Mouse (Mus musculus) adrenal gland, postnatal 25 days (tissue): ENCODE results near the gene Ifit2. TPM values are rescaled to one million over a fixed set of nuclear protein-coding genes. Genes with fewer than 3 reads are reported as not detected.
A peak's percentile ranks its signal among the peaks of the same experiment; 100 is the strongest.
"Not testable (repeated sequence)": the region's sequence is repeated elsewhere in the genome, so short reads cannot be mapped to it uniquely, and the experiment has no call there.

Experiments
- DNase-seq: peaks from one replicate; pipeline ENCODE4 v3.0.0; 2021; ENCODE audit warnings: mixed read lengths
- total RNA-seq: library from RNA; stranded (reverse); gene quantifications from 2 replicates; pipeline ENCODE4 v1.2.3, GENCODE M21; 2021

Gene Ifit2
- total RNA-seq, 1 experiment from 2014 or later, result 4.9 TPM

DNA sequence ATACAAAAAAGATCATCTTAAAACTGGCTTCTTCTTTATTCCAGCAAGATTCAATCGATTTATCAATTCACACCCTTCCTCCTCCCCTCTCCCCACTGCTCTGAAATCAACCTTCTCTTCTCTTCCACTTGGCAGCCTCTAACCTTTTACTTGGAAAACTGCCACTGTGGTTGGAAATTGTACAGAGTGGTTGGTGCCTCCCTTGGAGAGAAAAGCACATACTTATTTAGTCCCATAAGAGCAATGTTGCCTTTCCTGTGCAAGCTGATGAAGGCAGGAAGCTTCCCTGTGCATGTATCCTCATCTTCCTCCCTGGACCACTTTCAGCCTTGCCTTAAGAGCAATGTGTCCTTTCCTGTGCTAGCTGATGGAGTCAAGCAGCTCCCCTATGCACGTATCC is 47.8 kb downstream of the Ifit2 start:
- DNase-seq, result no peak

DNA sequence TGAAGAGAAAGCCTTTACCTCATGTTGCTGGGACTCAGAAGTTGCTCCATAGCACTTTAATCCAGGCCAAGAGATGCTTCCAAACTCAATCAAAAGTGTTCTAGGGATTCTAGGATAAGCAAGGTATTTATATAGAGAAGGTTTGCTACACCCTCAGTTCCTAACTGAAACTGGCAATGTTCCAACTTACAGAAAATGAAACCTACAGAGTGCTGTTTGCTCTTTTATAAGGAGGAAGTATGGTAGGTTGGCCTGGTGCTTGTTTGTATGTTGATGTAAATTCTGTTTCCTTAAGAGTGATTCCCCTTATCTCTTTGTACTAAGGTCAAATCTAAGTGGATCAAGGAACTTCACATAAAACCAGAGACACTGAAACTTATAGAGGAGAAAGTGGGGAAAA is 48.8 kb downstream of the Ifit2 start:
- not testable (repeated sequence) for DNase-seq

DNA sequence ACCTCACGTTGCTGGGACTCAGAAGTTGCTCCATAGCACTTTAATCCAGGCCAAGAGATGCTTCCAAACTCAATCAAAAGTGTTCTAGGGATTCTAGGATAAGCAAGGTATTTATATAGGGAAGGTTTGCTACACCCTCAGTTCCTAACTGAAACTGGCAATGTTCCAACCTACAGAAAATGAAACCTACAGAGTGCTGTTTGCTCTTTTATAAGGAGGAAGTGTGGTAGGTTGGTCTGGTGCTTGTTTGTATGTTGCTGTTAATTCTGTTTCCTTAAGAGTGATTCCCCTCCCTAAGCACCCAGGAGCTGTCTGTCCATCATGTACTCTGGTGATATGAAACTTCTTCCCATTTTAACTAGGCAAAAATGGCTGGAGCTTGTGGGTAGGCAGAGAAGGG is 51.4 kb downstream of the Ifit2 start, which contains the start of gene Ifit1bl1:
TSS of gene Ifit1bl1 (minus strand) at position 69 of the 400 bp plus-strand sequence.
- DNase-seq, result not testable (repeated sequence)

DNA sequence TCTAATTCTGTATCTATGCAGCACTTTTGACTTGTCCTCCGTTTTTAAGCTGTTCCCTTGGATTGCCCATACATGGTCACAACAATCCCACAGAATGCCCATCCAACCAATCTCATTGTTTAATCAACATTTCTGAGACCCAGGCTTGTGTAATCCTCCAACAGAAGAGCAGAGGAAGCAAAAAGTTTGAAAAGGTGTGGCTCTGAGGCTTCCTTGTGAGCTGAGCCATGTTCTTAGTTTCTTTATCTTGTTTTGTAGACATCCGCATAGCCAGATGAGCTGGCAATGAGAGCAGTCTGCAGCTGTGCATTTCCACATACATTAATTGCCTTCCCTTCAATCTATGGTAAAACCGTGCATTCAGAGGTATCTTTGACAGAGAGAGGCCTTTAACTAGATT is 55.0 kb downstream of the Ifit2 start:
- DNase-seq, result no peak

DNA sequence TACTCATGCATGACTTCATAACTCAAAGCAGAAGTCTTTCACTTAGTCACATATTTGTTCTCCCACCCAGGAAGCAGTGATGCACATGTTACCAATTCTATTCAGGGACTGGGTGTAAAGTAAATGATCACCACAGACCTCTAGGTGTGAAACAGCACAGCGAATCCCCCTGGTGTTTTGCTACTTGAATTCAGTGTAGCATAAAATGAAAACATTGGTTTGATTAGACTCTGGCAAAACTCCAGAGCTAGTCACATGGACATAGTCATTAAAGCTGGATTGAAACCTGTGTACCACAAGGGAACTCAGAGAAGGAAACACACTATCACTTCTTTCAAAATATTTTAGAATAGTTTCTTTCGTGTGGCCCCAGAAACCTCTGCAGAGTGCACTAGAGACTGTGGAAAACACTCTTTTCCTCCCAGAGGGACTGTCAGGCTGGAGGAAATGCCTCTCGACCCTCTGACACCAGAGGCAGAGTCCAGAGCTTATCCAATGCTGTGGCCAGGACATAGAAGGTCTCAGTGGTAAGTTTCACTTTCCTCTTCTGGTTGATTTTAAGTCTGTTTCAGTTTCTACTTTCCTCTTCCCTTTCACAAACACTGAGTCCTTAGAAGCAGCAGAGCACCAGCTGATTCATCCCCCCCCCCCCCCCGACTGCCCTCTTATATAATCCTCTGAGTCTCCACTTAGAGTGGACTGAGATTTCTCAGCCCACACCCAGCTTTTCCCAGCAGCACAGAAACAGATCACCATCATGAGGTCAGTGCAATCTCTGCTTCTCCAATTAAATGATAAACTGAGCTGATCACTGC is 57.0 kb downstream of the Ifit2 start, which contains the start of gene Ifit3b:
TSS of gene Ifit3b (plus strand) at position 734 of the 815 bp plus-strand sequence.
- DNase-seq, result peak; percentile 29

DNA sequence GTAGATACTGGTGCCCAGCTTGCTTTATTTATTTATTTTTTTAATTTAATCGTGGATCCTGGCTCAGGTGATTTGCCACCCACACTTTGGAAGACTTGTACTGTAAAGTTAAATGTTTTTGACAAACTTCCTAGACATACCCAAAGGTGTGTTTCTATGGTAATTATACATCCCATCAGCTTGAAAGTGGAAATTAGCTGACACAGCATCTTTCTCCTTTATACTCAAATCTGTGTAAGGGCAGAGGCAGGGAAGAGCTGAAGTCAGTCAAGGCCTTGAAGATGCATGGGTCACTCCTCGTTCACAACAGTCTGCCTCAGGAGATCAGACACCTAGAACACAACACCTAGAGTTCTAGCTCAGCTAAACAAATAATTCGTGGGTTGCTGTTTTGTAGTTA is 59.6 kb downstream of the Ifit2 start:
- DNase-seq, result not testable (repeated sequence)

DNA sequence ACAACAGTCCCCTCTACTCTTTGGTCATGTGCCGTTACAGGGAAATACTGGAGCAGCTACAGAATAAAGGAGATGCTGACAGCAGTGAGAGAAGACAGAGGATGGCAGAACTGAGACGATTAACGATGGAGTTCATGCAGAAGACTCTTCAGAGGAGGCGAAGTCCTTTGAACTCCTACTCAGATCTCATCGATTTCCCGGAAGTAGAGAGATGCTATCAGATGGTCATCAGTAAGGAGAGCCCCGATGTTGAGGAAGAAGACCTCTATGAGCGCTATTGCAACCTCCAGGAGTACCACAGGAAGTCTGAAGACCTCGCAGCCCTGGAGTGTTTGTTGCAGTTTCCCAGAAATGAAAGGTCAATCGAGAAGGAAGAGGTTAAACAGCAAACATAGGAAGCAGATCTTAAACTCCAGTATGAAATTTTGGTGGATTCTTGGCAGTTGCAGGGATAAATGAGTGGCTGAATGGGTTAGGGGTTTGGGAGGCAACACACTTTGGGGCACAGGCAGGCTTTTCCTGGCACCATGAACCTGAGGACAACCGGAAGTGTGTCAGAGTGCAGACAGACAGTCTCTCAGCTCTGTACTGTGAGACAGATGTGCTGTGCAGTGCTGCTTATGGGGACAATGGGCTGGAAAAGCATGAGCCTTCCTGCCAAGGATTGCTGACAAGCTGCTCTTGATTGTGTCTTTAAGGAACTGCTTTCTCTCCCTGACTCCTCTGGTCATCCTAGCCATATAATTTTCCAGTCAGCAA is 61.9 kb downstream of the Ifit2 start:
- not testable (repeated sequence) for DNase-seq

DNA sequence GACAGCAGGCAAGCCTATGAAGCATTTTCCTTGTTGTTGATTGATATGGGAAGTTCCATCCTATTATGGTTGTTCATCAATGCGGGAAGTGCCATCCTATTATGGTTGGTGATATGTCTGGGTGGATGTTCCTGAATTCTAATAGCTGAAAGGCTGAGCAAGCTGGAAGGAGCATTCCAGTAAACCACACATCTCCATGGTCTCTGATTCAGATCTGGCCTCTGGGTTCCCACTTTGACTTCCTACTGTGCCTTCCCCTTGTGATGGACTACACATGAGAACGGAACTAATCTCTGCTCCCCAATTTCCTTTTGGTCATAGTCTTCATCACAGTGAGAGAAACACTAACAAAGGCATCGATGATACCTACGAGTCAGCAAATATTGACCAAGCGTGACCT is 70.4 kb downstream of the Ifit2 start:
- DNase-seq, result no peak

DNA sequence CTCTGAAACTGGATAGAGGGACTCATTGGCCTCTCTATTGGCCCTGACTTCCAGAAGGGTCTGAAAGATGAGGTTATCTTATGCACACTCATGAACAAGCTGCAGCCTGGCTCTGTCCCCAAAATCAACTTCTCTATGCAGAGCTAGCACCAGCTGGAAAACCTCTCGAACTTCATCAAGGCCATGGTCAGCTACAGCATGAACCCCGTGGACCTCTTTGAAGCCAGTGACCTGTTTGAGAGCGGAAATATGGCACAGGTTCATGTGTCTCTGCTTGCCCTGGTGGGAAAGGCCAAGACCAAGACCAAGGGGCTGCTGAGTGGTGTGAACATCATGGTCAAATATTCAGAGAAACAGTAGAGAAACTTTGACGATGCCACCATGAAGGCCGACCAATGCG is 73.3 kb downstream of the Ifit2 start:
- no peak for DNase-seq

DNA sequence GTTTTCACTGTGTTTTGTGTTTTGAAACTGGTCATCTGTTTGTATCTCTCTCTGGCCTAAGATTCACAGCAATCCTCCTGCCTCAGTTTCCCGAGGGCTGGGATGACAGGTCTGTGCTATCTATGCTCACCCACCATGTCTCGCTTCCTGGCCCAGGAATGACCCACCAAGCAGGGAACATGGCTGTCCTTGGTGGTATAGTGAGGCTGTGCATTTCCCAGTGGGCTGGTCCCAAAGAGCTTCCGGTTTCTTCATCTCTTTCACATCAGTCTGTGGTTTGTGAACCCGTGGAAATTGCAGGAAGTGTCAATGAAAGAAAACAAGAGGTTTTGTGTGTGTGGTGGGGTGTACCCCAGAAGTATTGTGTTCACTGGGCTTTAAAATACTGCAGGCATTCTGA is 74.2 kb downstream of the Ifit2 start:
- DNase-seq, result no peak

Other genes starting within 250 kb of the Ifit2 start
- gene Ch25h, start 75.5 kb upstream of the Ifit2 start, total RNA-seq, result 0.82 TPM in 1 of 2 replicates, not detected in the other
- 192 and 213 TPM in 2 replicates for gene Lipa, start 23.2 kb upstream of the Ifit2 start, total RNA-seq
- gene Ifit3, start 32.8 kb downstream of the Ifit2 start, total RNA-seq, result 7.4 and 10.7 TPM in 2 replicates
- 0.82 TPM in 1 of 2 replicates, not detected in the other for gene Ifit1bl1, start 51.3 kb downstream of the Ifit2 start, total RNA-seq
- 3.2 and 4.9 TPM in 2 replicates for gene Ifit3b, start 57.3 kb downstream of the Ifit2 start, total RNA-seq
- 0.24 and 0.48 TPM in 2 replicates for gene Ifit1bl2, start 90.0 kb downstream of the Ifit2 start, total RNA-seq
- 4.1 and 5.1 TPM in 2 replicates for gene Ifit1, start 90.2 kb downstream of the Ifit2 start, total RNA-seq
- gene Slc16a12, start 196.6 kb downstream of the Ifit2 start, total RNA-seq, result 0.39 and 1.0 TPM in 2 replicates